Mouse (Mus musculus): ENCODE data around the gene Srpk2. TPM values are rescaled to one million over a fixed set of nuclear protein-coding genes. Genes with fewer than 3 reads are reported as not detected.

Srpk2 gene
- polyA plus RNA-seq, 1 experiment from 2014 or later, result 36.2 TPM

DNA sequence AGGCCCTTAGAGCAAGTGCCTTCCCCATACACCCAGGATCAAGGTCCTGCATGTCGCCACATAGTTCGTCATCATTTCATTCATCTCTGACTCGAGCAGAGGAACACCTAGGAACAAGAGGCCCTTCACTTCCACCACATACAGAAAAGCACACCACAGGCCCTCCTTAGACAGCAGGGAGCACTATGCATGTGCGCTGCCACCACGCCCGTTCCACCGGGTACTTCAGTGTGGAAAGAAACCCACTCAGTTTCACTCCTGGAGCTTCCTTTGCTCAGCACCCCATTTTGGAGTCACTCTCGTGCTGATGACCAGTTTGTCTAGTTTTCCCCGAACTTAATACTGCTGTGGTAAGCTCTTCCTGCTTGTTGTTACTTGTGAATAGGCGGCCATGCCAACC, 169.4 kb downstream of the Srpk2 start:
- H3K9me3 ChIP-seq (replicated peaks; ENCODE audit: control insufficient read depth, low read length), result no peaks in the 10 kb centered on the region
- H3K4me2 ChIP-seq (ENCODE audit: low read depth, low read length), result no peak overlapping the region
- peaks cover 13% of the 10 kb centered on the region for H3K4me1 ChIP-seq (ENCODE audit: control insufficient read depth, insufficient read depth, low read length)
- H3K27me3 ChIP-seq (ENCODE audit: control insufficient read depth, insufficient read depth, low read length), result no peaks in the 10 kb centered on the region
- no peak for ATAC-seq (ENCODE audit: insufficient read depth, low FRiP score)
- no peak overlapping the region for H3K9ac ChIP-seq (ENCODE audit: low read length)
- H3K27ac ChIP-seq (ENCODE audit: low read length), result no peak overlapping the region
- no peak overlapping the region for H3K4me3 ChIP-seq (replicated peaks; ENCODE audit: low read length)
- peaks cover 11% of the 10 kb centered on the region; the same call in 1 of the 2 replicates for H3K36me3 ChIP-seq (ENCODE audit: control insufficient read depth, insufficient read depth, low read length)
- 85% methylated on average over 10 of the region's 10 CpGs for WGBS

DNA sequence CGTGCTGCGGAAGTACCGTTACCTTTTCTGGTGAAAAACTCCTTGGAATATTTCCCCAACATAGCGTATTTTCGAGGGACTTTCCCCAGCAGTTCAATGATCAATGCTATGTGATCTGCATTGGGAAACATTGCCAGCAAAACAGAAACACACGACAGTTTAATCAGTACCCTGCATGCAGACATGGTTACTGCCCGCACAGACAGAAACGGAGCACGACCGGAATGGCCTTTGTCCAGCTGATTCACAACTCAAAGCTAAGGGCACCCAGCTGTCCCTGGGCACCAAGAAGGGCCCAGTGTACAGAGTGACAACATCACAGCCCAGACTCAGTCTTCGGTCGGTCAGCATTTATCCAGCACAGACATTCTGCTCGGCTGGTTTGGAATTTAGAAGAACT, 170.9 kb downstream of the Srpk2 start:
- 95% methylated on average over 13 of the region's 13 CpGs for WGBS
- Histone ChIP-seq H3K27ac (ENCODE audit: low read length) (no peak overlapping the region), H3K27me3 (ENCODE audit: control insufficient read depth, insufficient read depth, low read length) (no peaks in the 10 kb centered on the region), H3K4me1 (ENCODE audit: control insufficient read depth, insufficient read depth, low read length) (peaks cover under 1% of the 10 kb centered on the region), H3K9ac (ENCODE audit: low read length) (no peak overlapping the region), H3K36me3 (ENCODE audit: control insufficient read depth, insufficient read depth, low read length) (peaks cover 11% of the 10 kb centered on the region; the same call in 1 of the 2 replicates), H3K4me3 (replicated peaks; ENCODE audit: low read length) (no peak overlapping the region), H3K4me2 (ENCODE audit: low read depth, low read length) (no peak overlapping the region), H3K9me3 (replicated peaks; ENCODE audit: control insufficient read depth, low read length) (no peaks in the 10 kb centered on the region)
- ATAC-seq (ENCODE audit: insufficient read depth, low FRiP score), result no peak

DNA sequence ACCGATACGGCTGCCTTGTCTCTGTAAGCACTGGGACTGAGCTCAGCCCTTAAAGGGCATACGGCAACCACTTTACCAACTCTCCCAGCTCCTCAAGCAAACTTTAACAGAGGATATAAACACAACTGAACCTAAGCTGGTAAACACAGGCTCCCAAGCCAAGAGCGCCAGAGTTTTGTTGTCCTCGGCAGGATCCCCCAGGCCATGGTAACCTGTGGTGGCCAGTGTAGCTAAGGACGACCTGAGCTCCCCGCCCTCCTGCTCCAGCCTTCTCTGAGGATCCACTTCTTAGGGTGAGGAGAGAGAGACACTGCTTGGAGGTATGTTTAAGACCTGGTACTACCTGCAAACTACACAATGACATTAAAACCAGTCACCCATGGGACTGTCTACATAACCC, 171.9 kb downstream of the Srpk2 start:
- no peak overlapping the region for H3K4me3 ChIP-seq (replicated peaks; ENCODE audit: low read length)
- H3K9ac ChIP-seq (ENCODE audit: low read length), result no peak overlapping the region
- H3K27me3 ChIP-seq (ENCODE audit: control insufficient read depth, insufficient read depth, low read length), result no peaks in the 10 kb centered on the region
- H3K4me2 ChIP-seq (ENCODE audit: low read depth, low read length), result no peak overlapping the region
- peaks cover 11% of the 10 kb centered on the region; the same call in 1 of the 2 replicates for H3K36me3 ChIP-seq (ENCODE audit: control insufficient read depth, insufficient read depth, low read length)
- H3K27ac ChIP-seq (ENCODE audit: low read length), result no peak overlapping the region
- H3K4me1 ChIP-seq (ENCODE audit: control insufficient read depth, insufficient read depth, low read length), result no peaks in the 10 kb centered on the region
- no peaks in the 10 kb centered on the region for H3K9me3 ChIP-seq (replicated peaks; ENCODE audit: control insufficient read depth, low read length)
- no peak for ATAC-seq (ENCODE audit: insufficient read depth, low FRiP score)
- WGBS, result 89% methylated on average over 7 of the region's 7 CpGs

DNA sequence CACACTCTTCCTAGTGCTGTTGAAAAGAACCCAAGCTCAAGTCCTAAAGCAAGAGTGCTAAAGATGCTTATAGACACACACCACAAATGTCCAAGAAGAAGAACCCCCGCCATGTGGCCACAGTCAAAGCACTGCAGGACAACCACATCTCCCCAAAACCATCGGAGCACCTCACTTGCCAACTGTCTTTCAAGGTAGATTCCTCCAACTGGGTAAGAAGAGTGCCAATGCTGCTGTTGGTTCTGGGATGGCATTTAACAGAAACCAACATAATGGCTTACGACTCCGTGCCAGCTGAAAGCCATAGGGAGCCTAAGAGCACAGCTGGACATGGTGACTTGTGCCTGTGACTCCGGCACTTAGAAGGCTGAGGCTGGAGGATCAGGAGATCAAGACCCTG, 173.0 kb downstream of the Srpk2 start:
- no peak for ATAC-seq (ENCODE audit: insufficient read depth, low FRiP score)
- no peak overlapping the region for H3K4me3 ChIP-seq (replicated peaks; ENCODE audit: low read length)
- H3K36me3 ChIP-seq (ENCODE audit: control insufficient read depth, insufficient read depth, low read length), result peaks cover 11% of the 10 kb centered on the region; the same call in 1 of the 2 replicates
- H3K9ac ChIP-seq (ENCODE audit: low read length), result no peak overlapping the region
- 94% methylated on average over 5 of the region's 5 CpGs for WGBS
- H3K9me3 ChIP-seq (replicated peaks; ENCODE audit: control insufficient read depth, low read length), result no peaks in the 10 kb centered on the region
- H3K27ac ChIP-seq (ENCODE audit: low read length), result no peak overlapping the region
- no peaks in the 10 kb centered on the region for H3K27me3 ChIP-seq (ENCODE audit: control insufficient read depth, insufficient read depth, low read length)
- no peak overlapping the region for H3K4me2 ChIP-seq (ENCODE audit: low read depth, low read length)
- no peaks in the 10 kb centered on the region for H3K4me1 ChIP-seq (ENCODE audit: control insufficient read depth, insufficient read depth, low read length)

DNA sequence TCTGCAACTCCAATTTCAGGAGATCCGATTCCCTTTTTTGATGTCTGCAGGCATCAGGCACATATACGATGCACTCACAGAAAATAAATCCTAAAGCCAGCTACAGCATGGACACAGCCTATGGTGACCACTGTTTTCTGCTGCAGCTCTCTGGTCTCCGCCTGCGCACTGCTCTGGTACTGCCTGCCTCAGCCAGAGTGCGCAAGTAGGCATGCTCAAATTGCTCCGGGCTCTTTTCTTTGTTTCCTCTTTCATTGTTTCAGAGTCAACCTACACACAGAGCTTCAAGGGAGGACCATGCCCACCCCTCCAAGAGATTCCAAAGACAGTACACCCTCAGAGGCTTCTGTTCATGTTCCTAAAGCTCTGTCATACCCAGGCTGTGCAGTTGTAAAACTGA, 175.8 kb downstream of the Srpk2 start:
- Histone ChIP-seq H3K4me3 (replicated peaks; ENCODE audit: low read length) (no peak overlapping the region), H3K27ac (ENCODE audit: low read length) (no peak overlapping the region), H3K36me3 (ENCODE audit: control insufficient read depth, insufficient read depth, low read length) (peaks cover 12% of the 10 kb centered on the region), H3K27me3 (ENCODE audit: control insufficient read depth, insufficient read depth, low read length) (no peaks in the 10 kb centered on the region), H3K4me1 (ENCODE audit: control insufficient read depth, insufficient read depth, low read length) (no peaks in the 10 kb centered on the region), H3K4me2 (ENCODE audit: low read depth, low read length) (no peak overlapping the region), H3K9ac (ENCODE audit: low read length) (no peak overlapping the region), H3K9me3 (replicated peaks; ENCODE audit: control insufficient read depth, low read length) (no peaks in the 10 kb centered on the region)
- WGBS, result 88% methylated on average over 6 of the region's 6 CpGs
- no peak for ATAC-seq (ENCODE audit: insufficient read depth, low FRiP score)

DNA sequence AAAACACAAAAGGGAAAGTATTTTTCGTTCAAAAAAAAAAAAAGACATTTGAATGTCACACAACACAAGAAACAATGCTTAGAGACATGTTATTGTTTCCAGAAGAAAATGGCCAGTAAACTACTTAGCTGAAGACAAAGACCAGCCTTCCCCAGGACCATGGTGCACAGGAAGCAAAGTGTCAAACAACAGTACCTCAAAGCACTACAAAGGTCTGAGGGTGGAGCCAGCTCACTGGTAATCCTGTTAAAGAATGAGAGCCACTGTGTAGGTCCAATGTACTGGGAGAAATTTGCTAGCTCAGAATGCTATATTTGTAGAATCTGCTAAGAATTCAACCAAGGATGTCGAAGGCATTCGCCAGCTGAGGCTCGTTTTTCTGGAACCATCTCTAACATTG, 177.2 kb downstream of the Srpk2 start:
- no peak overlapping the region for H3K27ac ChIP-seq (ENCODE audit: low read length)
- no peaks in the 10 kb centered on the region for H3K4me1 ChIP-seq (ENCODE audit: control insufficient read depth, insufficient read depth, low read length)
- no peak overlapping the region for H3K4me3 ChIP-seq (replicated peaks; ENCODE audit: low read length)
- H3K9ac ChIP-seq (ENCODE audit: low read length), result no peak overlapping the region
- 86% methylated on average over 4 of the region's 4 CpGs for WGBS
- H3K4me2 ChIP-seq (ENCODE audit: low read depth, low read length), result no peak overlapping the region
- H3K9me3 ChIP-seq (replicated peaks; ENCODE audit: control insufficient read depth, low read length), result no peaks in the 10 kb centered on the region
- H3K36me3 ChIP-seq (ENCODE audit: control insufficient read depth, insufficient read depth, low read length), result peaks cover 11% of the 10 kb centered on the region
- no peak for ATAC-seq (ENCODE audit: insufficient read depth, low FRiP score)
- no peaks in the 10 kb centered on the region for H3K27me3 ChIP-seq (ENCODE audit: control insufficient read depth, insufficient read depth, low read length)

DNA sequence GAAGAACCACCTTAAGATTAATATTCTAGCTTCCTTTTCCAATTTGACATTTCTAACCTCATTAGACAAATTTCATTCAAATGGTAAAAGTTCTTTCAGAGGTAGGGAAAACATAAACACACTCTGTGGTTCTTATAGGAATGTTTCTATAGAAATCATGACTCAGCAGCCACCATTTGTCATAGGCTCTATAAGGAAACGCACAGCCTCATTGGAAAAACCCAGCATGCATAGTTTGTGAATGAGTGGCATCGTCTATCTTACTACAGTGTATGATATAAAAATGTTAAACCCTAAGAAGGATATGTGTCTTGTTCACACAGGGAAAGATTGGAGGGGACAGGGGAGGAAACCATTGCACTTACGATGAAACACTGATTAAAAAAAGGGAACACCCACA, 178.8 kb downstream of the Srpk2 start:
- Histone ChIP-seq H3K27ac (ENCODE audit: low read length) (no peak overlapping the region; the same call in 1 of the 2 replicates), H3K4me2 (ENCODE audit: low read depth, low read length) (no peak overlapping the region), H3K9ac (ENCODE audit: low read length) (no peak overlapping the region), H3K36me3 (ENCODE audit: control insufficient read depth, insufficient read depth, low read length) (peaks cover 17% of the 10 kb centered on the region), H3K4me1 (ENCODE audit: control insufficient read depth, insufficient read depth, low read length) (no peaks in the 10 kb centered on the region), H3K9me3 (replicated peaks; ENCODE audit: control insufficient read depth, low read length) (no peaks in the 10 kb centered on the region), H3K4me3 (replicated peaks; ENCODE audit: low read length) (no peak overlapping the region), H3K27me3 (ENCODE audit: control insufficient read depth, insufficient read depth, low read length) (no peaks in the 10 kb centered on the region)
- WGBS, result 68% methylated on average over 3 of the region's 3 CpGs
- no peak for ATAC-seq (ENCODE audit: insufficient read depth, low FRiP score)

DNA sequence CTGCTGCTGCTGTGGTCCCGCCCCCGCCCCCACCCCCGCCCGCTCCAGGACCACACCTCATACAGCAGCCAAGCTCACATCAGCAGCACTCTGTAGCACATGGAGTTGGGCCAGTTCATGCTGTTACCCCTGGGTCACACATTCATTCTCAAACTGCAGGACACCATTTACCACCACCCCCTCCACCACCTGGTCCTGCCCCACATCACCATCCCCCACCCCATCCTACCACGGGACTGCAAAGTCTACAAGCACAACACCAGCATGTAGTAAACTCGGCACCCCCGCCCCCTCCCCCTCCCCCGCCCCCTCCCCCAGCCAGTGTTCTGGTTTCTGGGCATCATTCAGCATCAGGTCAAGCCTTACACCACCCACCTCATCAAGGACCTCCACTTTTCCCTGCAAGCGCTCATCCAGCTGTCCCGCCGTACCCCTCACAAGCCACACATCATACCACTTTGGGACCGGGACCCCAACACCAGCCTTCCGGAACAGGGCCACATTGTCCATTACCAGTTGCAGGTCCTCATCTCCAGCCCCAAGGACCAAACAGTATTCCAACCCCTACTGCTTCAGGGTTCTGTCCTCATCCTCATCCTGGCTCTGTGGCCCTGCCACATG, 182.0 kb downstream of the Srpk2 start:
- Histone ChIP-seq H3K4me1 (ENCODE audit: control insufficient read depth, insufficient read depth, low read length) (no peaks in the 10 kb centered on the region), H3K9me3 (replicated peaks; ENCODE audit: control insufficient read depth, low read length) (no peaks in the 10 kb centered on the region), H3K36me3 (ENCODE audit: control insufficient read depth, insufficient read depth, low read length) (peaks cover 33% of the 10 kb centered on the region), H3K27ac (ENCODE audit: low read length) (no peak overlapping the region), H3K9ac (ENCODE audit: low read length) (no peak overlapping the region), H3K4me3 (replicated peaks; ENCODE audit: low read length) (no peak overlapping the region), H3K27me3 (ENCODE audit: control insufficient read depth, insufficient read depth, low read length) (no peaks in the 10 kb centered on the region), H3K4me2 (ENCODE audit: low read depth, low read length) (no peak overlapping the region)
- 81% methylated on average over 12 of the region's 13 CpGs for WGBS
- no peak; the same call in 1 of the 2 replicates for ATAC-seq (ENCODE audit: insufficient read depth, low FRiP score)

DNA sequence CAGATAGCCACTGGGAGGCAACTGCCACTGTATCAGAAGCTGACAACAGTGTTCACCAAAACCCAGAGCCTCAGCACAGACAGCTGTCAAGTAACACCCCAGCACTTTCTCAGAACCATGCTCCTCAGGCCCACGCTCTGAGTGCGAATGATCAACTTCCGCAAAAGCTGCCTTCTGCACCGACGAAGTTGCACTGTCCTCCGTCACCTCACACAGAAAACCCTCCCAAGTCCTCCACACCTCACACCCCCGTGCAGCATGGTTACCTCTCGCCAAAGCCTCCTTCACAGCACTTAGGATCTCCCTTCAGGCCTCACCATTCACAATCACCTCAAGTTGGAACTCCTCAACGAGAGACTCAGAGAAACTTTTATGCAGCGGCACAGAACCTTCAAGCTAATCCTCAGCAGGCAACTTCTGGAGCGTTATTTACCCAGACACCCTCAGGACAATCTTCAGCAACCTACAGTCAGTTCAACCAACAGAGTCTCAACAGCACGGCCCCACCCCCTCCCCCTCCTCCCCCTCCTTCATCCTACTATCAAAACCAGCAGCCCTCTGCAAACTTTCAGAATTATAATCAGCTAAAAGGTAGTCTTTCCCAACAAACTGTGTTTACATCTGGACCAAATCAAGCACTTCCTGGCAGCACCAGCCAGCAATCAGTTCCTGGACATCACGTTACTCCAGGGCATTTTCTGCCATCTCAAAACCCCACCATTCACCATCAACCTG, 182.7 kb downstream of the Srpk2 start:
- peaks cover 37% of the 10 kb centered on the region for H3K36me3 ChIP-seq (ENCODE audit: control insufficient read depth, insufficient read depth, low read length)
- H3K27ac ChIP-seq (ENCODE audit: low read length), result no peak overlapping the region
- no peaks in the 10 kb centered on the region for H3K4me1 ChIP-seq (ENCODE audit: control insufficient read depth, insufficient read depth, low read length)
- WGBS, result 75% methylated on average over 13 of the region's 13 CpGs
- no peak overlapping the region for H3K4me2 ChIP-seq (ENCODE audit: low read depth, low read length)
- H3K9me3 ChIP-seq (replicated peaks; ENCODE audit: control insufficient read depth, low read length), result no peaks in the 10 kb centered on the region
- no peak for ATAC-seq (ENCODE audit: insufficient read depth, low FRiP score)
- no peaks in the 10 kb centered on the region for H3K27me3 ChIP-seq (ENCODE audit: control insufficient read depth, insufficient read depth, low read length)
- H3K4me3 ChIP-seq (replicated peaks; ENCODE audit: low read length), result no peak overlapping the region
- no peak overlapping the region for H3K9ac ChIP-seq (ENCODE audit: low read length)

Measured in stomach, embryonic 16.5 days (tissue).